In the genomic region with DNA sequence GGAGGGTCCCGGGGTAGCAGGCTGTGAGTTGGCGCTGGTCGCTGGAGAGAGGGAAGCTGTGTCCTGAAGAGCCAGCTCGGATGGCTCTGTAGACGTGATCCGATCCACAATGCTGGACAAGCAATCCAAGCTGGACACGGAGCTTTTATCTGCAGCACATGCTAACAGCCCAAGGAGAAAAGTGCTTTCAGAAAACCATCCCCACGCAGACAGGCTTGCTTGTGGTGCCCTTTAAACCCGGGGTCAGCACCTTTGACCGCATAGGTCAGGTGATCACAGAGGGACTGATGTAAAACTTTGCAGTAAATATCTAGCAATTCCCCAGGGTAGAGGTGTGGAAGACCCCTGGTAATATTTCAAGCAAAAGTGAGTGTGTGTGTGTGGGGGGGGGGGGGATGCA, we compare ENCODE assay signal across 16 mouse cellular contexts. TPM values are rescaled to one million over a fixed set of nuclear protein-coding genes. Genes with fewer than 3 reads are reported as not detected.
DNase-seq lines count a peak whose midpoint lies in the region; ATAC-seq and TF ChIP-seq lines count a peak whose summit lies in the region.
"Had no signal": no experiment of that assay in that cellular context is flagged by ENCODE, and none has a peak within 500 bp of the region (broad histone marks: within the 10 kb centered on the region; RNA-seq: fewer than 3 reads in every experiment).

No protein-coding gene starts in this region.

- 70% methylated on average over 10 of the region's 10 CpGs for WGBS in hindbrain, embryonic 14.5 days
- 71% methylated on average over 10 of the region's 10 CpGs for WGBS in hindbrain, postnatal 0 days
- WGBS in stomach, embryonic 14.5 days: 48% methylated on average over 10 of the region's 10 CpGs
- WGBS in stomach, postnatal 0 days: 58% methylated on average over 10 of the region's 10 CpGs
- WGBS in limb, embryonic 12.5 days: 49% methylated on average over 10 of the region's 10 CpGs

- no peaks in the 10 kb centered on the region for H3K9me3 ChIP-seq in hindbrain, embryonic 14.5 days (ENCODE audit: control insufficient read depth, low read length)
- H3K9me3 ChIP-seq in hindbrain, postnatal 0 days (ENCODE audit: low read length): no peaks in the 10 kb centered on the region
- H3K9me3 ChIP-seq in stomach, embryonic 14.5 days (ENCODE audit: control insufficient read depth, low read depth, low read length): no peaks in the 10 kb centered on the region
- no peaks in the 10 kb centered on the region for H3K9me3 ChIP-seq in stomach, postnatal 0 days (ENCODE audit: control insufficient read depth, low read length)
- H3K9me3 ChIP-seq in limb, embryonic 12.5 days: no peaks in the 10 kb centered on the region

- no peaks in the 10 kb centered on the region for H3K4me1 ChIP-seq in hindbrain, embryonic 14.5 days (replicated peaks; ENCODE audit: control insufficient read depth, insufficient read depth, low read length)
- H3K4me1 ChIP-seq in hindbrain, postnatal 0 days (ENCODE audit: insufficient read depth, low read length): no peaks in the 10 kb centered on the region
- 0 out of 2 replicates have a peak, but pooled peaks cover 2% of the 10 kb centered on the region for H3K4me1 ChIP-seq in stomach, embryonic 14.5 days (ENCODE audit: control insufficient read depth, insufficient read depth, low read length)
- H3K4me1 ChIP-seq in stomach, postnatal 0 days (replicated peaks; ENCODE audit: control insufficient read depth, insufficient read depth): no peaks in the 10 kb centered on the region
- H3K4me1 ChIP-seq in limb, embryonic 12.5 days (replicated peaks): peaks cover 10% of the 10 kb centered on the region; the same call in 1 of the 2 replicates

- H3K9ac ChIP-seq in hindbrain, embryonic 14.5 days: no peak overlapping the region
- H3K9ac ChIP-seq in hindbrain, postnatal 0 days (replicated peaks; ENCODE audit: low read length): no peak overlapping the region
- H3K9ac ChIP-seq in stomach, embryonic 14.5 days (replicated peaks; ENCODE audit: low read depth, low read length): no peak overlapping the region
- H3K9ac ChIP-seq in stomach, postnatal 0 days (ENCODE audit: low read length): no peak overlapping the region
- H3K9ac ChIP-seq in limb, embryonic 12.5 days (replicated peaks): no peak overlapping the region

- H3K4me3 ChIP-seq in hindbrain, embryonic 14.5 days (replicated peaks; ENCODE audit: low read length): no peak overlapping the region
- H3K4me3 ChIP-seq in hindbrain, postnatal 0 days (ENCODE audit: low read length): no peak overlapping the region
- H3K4me3 ChIP-seq in stomach, embryonic 14.5 days (ENCODE audit: low read depth, low read length): no peak overlapping the region
- no peak overlapping the region for H3K4me3 ChIP-seq in stomach, postnatal 0 days (ENCODE audit: low read depth, low read length)
- H3K4me3 ChIP-seq in limb, embryonic 12.5 days (replicated peaks): peak overlapping the region; percentile 9; the same call in 1 of the 2 replicates
- H3K4me3 ChIP-seq in left cerebral cortex, adult 2 months: no peak overlapping the region

- no peaks in the 10 kb centered on the region for H3K27me3 ChIP-seq in hindbrain, embryonic 14.5 days (ENCODE audit: control insufficient read depth, insufficient read depth, low read length)
- no peaks in the 10 kb centered on the region for H3K27me3 ChIP-seq in hindbrain, postnatal 0 days (ENCODE audit: insufficient read depth, low read length)
- no peaks in the 10 kb centered on the region for H3K27me3 ChIP-seq in stomach, embryonic 14.5 days (ENCODE audit: control insufficient read depth, insufficient read depth, low read length)
- no peaks in the 10 kb centered on the region for H3K27me3 ChIP-seq in stomach, postnatal 0 days (ENCODE audit: control insufficient read depth, insufficient read depth, low read length)
- peaks cover 28% of the 10 kb centered on the region for H3K27me3 ChIP-seq in limb, embryonic 12.5 days
- H3K27me3 ChIP-seq: Patski had no signal

- peak overlapping the region; percentile 12; the same call in 1 of the 2 replicates for H3K4me2 ChIP-seq in hindbrain, embryonic 14.5 days (replicated peaks)
- H3K4me2 ChIP-seq in hindbrain, postnatal 0 days (ENCODE audit: low read depth, low read length): no peak overlapping the region
- H3K4me2 ChIP-seq in stomach, embryonic 14.5 days (replicated peaks; ENCODE audit: low read depth, low read length): 0 out of 2 replicates have a peak overlapping the region, but pooled peaks have one; percentile 16
- H3K4me2 ChIP-seq in stomach, postnatal 0 days (replicated peaks; ENCODE audit: low read depth): no peak overlapping the region; the same call in 1 of the 2 replicates
- H3K4me2 ChIP-seq in limb, embryonic 12.5 days: peak overlapping the region; percentile 31; the same call in 1 of the 2 replicates

- TF ChIP-seq CTCF in hindbrain, postnatal 0 days (IDR thresholded peaks at IDR 0.05; ENCODE audit: low read depth): no peak
- TF ChIP-seq CTCF in stomach, postnatal 0 days (IDR thresholded peaks at IDR 0.05; ENCODE audit: low read depth): no peak
- no peak for TF ChIP-seq CTCF in left cerebral cortex, adult 2 months (IDR thresholded peaks at IDR 0.05)

- no peaks in the 10 kb centered on the region for H3K36me3 ChIP-seq in hindbrain, embryonic 14.5 days (replicated peaks; ENCODE audit: control insufficient read depth, insufficient read depth)
- H3K36me3 ChIP-seq in hindbrain, postnatal 0 days (ENCODE audit: insufficient read depth, low read length): no peaks in the 10 kb centered on the region
- H3K36me3 ChIP-seq in stomach, embryonic 14.5 days (ENCODE audit: control insufficient read depth, insufficient read depth, low read length): no peaks in the 10 kb centered on the region
- no peaks in the 10 kb centered on the region for H3K36me3 ChIP-seq in stomach, postnatal 0 days (ENCODE audit: control insufficient read depth, insufficient read depth, low read length)
- no peaks in the 10 kb centered on the region for H3K36me3 ChIP-seq in limb, embryonic 12.5 days

- no peak for TF ChIP-seq EP300 in stomach, postnatal 0 days (optimal IDR thresholded peaks at IDR 0.05)

- no peak for ATAC-seq in hindbrain, embryonic 14.5 days (ENCODE audit: low FRiP score)
- no peak for ATAC-seq in hindbrain, postnatal 0 days
- no peak for ATAC-seq in stomach, embryonic 14.5 days (ENCODE audit: insufficient number of reproducible peaks, insufficient read depth, low FRiP score, low read depth)
- ATAC-seq in stomach, postnatal 0 days (ENCODE audit: low FRiP score, low TSS enrichment): no peak
- ATAC-seq in limb, embryonic 12.5 days (ENCODE audit: insufficient number of reproducible peaks, insufficient read depth, low FRiP score, low TSS enrichment, low read depth): no peak
- ATAC-seq: Patski had no signal

- DNase-seq in hindbrain, embryonic 14.5 days (ENCODE audit: low spot score): no peak
- DNase-seq in hindbrain, postnatal 0 days (ENCODE audit: low spot score): no peak
- no peak for DNase-seq in stomach, postnatal 0 days (ENCODE audit: low spot score)
- no peak for DNase-seq in urinary bladder, postnatal 25 days (ENCODE audit: low spot score)
- DNase-seq in heart, adult 8-10 months (ENCODE audit: low spot score): no peak
- no peak for DNase-seq in left cerebral cortex, adult 2 months (ENCODE audit: extremely low spot score in 1 of 2, low spot score in 2 of 2)
- DNase-seq: adrenal gland, adult 8-10 months; kidney, adult 11 months; left cerebral cortex, postnatal 4 days; thymus, adult 18-20 months had no signal

- intact Hi-C loops in left cerebral cortex, adult 2 months (cut with DNase I): no loop called here

- H3K27ac ChIP-seq in hindbrain, embryonic 14.5 days: no peak overlapping the region
- H3K27ac ChIP-seq in hindbrain, postnatal 0 days: no peak overlapping the region
- H3K27ac ChIP-seq in stomach, embryonic 14.5 days (ENCODE audit: low read length): no peak overlapping the region
- H3K27ac ChIP-seq in stomach, postnatal 0 days (replicated peaks): no peak overlapping the region
- no peak overlapping the region for H3K27ac ChIP-seq in limb, embryonic 12.5 days
- H3K27ac ChIP-seq in left cerebral cortex, adult 2 months: no peak overlapping the region

RNA-seq across cellular contexts. Expression of a gene that starts 1.9 kb away (rescaled TPM):
- polyA plus RNA-seq in hindbrain, embryonic 14.5 days (2014; fragmentation: Nextera tagmentation; extraction: Ambion mirVana): 0.09 TPM in 1 of 2 replicates, not detected in the other
- not detected in 2 replicates for total RNA-seq in hindbrain, postnatal 0 days (2014; rRNA removed)
- not detected in 2 replicates for polyA plus RNA-seq in hindbrain, postnatal 0 days (2015; fragmentation: Nextera tagmentation; extraction: Ambion mirVana)
- 0.28 and 0.42 TPM in 2 replicates for polyA plus RNA-seq in stomach, embryonic 14.5 days (2014; fragmentation: Nextera tagmentation; extraction: Ambion mirVana)
- polyA plus RNA-seq in stomach, postnatal 0 days (2015; fragmentation: Nextera tagmentation; extraction: Ambion mirVana): 0.08 TPM in 1 of 2 replicates, not detected in the other
- polyA plus RNA-seq in limb, embryonic 12.5 days (2016; fragmentation: Nextera tagmentation; extraction: Ambion mirVana): 13.3 and 14.2 TPM in 2 replicates
- total RNA-seq in heart, adult 8-10 months (2022): not detected
- total RNA-seq in left cerebral cortex, adult 2 months (2021): not detected
- total RNA-seq: adrenal gland, adult 8-10 months; layer of hippocampus, adult 18-20 months; left cerebral cortex, postnatal 4 days; megakaryocyte-erythroid progenitor cell, adult 5-6 weeks had no signal
- polyA plus RNA-seq: Patski had no signal

RNA-seq across cellular contexts. Expression of a gene that starts 10.5 kb away (rescaled TPM):
- not detected in 2 replicates for polyA plus RNA-seq in hindbrain, embryonic 14.5 days (2014; fragmentation: Nextera tagmentation; extraction: Ambion mirVana)
- 0.18 TPM in 1 of 2 replicates, not detected in the other for total RNA-seq in hindbrain, postnatal 0 days (2014; rRNA removed)
- not detected in 2 replicates for polyA plus RNA-seq in hindbrain, postnatal 0 days (2015; fragmentation: Nextera tagmentation; extraction: Ambion mirVana)
- polyA plus RNA-seq in stomach, embryonic 14.5 days (2014; fragmentation: Nextera tagmentation; extraction: Ambion mirVana): not detected in 2 replicates
- polyA plus RNA-seq in stomach, postnatal 0 days (2015; fragmentation: Nextera tagmentation; extraction: Ambion mirVana): not detected in 2 replicates
- 0.70 and 0.90 TPM in 2 replicates for polyA plus RNA-seq in limb, embryonic 12.5 days (2016; fragmentation: Nextera tagmentation; extraction: Ambion mirVana)
- total RNA-seq in heart, adult 8-10 months (2022): not detected
- total RNA-seq in left cerebral cortex, adult 2 months (2021): not detected
- total RNA-seq: adrenal gland, adult 8-10 months; layer of hippocampus, adult 18-20 months; left cerebral cortex, postnatal 4 days; megakaryocyte-erythroid progenitor cell, adult 5-6 weeks had no signal
- polyA plus RNA-seq: neural tube, embryonic 14.5 days; Patski had no signal

Comparison
In these comparisons a context has a peak if more than half of its experiments do, and no peak if none do; other contexts are left out.
1. H3K4me2 ChIP-seq: peak in hindbrain, embryonic 14.5 days (single experiment), stomach, embryonic 14.5 days (single experiment) and limb, embryonic 12.5 days (single experiment); none in hindbrain, postnatal 0 days (single experiment) and stomach, postnatal 0 days (single experiment).
2. RNA of a gene that starts 1.9 kb away (polyA plus RNA-seq): 13.3 to 14.2 TPM in limb, embryonic 12.5 days; 0.28 to 0.42 TPM in stomach, embryonic 14.5 days, 0.09 TPM in hindbrain, embryonic 14.5 days, 0.08 TPM in stomach, postnatal 0 days and not detected in hindbrain, postnatal 0 days; every median in the first group is over 10 times any median in the second.